Mouse (Mus musculus) CH12.LX (cell line): ENCODE measurements around the gene Gm49387.

ENCODE experiments used
- CTCF ChIP-seq, 2 experiments: IDR thresholded peaks in 1 of 2; conservative IDR thresholded peaks in 1 of 2; 2 replicates each; pipeline ENCODE4 v1.5.1; 2011 to 2012; ENCODE audit warnings: low read depth in 2 of 2, low read length in 2 of 2, improper control_type of control experiment in 1 of 2, inconsistent platforms in 1 of 2, mild to moderate bottlenecking in 1 of 2, moderate library complexity in 1 of 2
- EP300 ChIP-seq: IDR thresholded peaks from 2 replicates; pipeline ENCODE4 v1.6.1; 2011; ENCODE audit warnings: low read length, improper control_type of control experiment
- HCFC1 ChIP-seq: IDR thresholded peaks from 2 replicates; pipeline ENCODE4 v1.6.1; 2012; ENCODE audit warnings: low read depth, mild to moderate bottlenecking, inconsistent platforms, low read length, improper control_type of control experiment
- MAFK ChIP-seq: IDR thresholded peaks from 2 replicates; pipeline ENCODE4 v1.6.1; 2011; ENCODE audit warnings: low read length, improper control_type of control experiment; ENCODE audit not compliant: insufficient replicate concordance
- MXI1 ChIP-seq: IDR thresholded peaks from 2 replicates; pipeline ENCODE4 v1.6.1; 2011; ENCODE audit warnings: mild to moderate bottlenecking, low read depth, low read length, improper control_type of control experiment
- MYC ChIP-seq: IDR thresholded peaks from 2 replicates; pipeline ENCODE4 v1.6.1; 2011; ENCODE audit warnings: low read depth, mild to moderate bottlenecking, improper control_type of control experiment, low read length
- POLR2A ChIP-seq: IDR thresholded peaks from 2 replicates; pipeline ENCODE4 v1.6.1; 2011; ENCODE audit warnings: low read depth, mild to moderate bottlenecking, improper control_type of control experiment, low read length
- UBTF ChIP-seq: IDR thresholded peaks from 2 replicates; pipeline ENCODE4 v1.6.1; 2012; ENCODE audit warnings: low read depth, mild to moderate bottlenecking, inconsistent platforms, low read length, improper control_type of control experiment, moderate library complexity
- ZKSCAN1 ChIP-seq: IDR thresholded peaks from 2 replicates; pipeline ENCODE4 v1.6.1; 2012; ENCODE audit warnings: low read depth, inconsistent platforms, low read length, improper control_type of control experiment, borderline replicate concordance

DNA sequence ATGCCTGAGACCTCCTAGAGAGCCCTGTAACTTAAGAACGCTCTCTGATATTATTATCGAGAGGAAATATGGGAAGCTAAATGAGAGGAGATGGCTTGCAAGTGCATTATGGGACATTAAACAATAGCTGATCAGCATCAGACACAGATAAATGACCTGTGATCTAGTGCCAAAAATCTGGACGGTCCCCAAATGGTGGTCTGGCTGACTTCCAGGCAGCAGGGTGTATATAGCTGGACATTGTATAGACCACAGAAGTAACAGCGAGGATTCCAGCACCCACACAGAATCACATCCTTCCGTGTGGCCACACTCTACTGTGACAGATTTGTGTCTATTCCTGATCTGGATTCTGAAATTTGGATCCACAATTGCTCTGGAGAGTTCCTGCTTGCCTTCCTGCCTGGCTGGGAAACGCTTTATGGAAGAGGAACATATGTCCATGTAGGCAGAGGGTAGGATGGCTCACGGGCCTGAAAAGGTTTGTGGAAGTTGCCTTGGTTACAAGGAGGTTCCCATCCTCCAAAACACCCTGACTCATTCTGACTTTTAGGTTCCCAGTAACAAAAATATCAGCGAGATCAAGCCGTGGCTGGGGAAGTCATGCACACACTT, 68.0 kb downstream of the Gm49387 start:
- TF ChIP-seq EP300 (no peak), CTCF (conservative IDR thresholded peaks at IDR 0.05 in 1 of 2, IDR thresholded peaks at IDR 0.05 in 1 of 2; ENCODE audit: low read depth in 2 of 2, low read length in 2 of 2) (no peak), POLR2A (no peak), MAFK (no peak), HCFC1 (no peak), MYC (no peak), UBTF (no peak), MXI1 (no peak), ZKSCAN1 (no peak)
